Comparison of ENCODE assay signal across 12 mouse cellular contexts in the genomic region with DNA sequence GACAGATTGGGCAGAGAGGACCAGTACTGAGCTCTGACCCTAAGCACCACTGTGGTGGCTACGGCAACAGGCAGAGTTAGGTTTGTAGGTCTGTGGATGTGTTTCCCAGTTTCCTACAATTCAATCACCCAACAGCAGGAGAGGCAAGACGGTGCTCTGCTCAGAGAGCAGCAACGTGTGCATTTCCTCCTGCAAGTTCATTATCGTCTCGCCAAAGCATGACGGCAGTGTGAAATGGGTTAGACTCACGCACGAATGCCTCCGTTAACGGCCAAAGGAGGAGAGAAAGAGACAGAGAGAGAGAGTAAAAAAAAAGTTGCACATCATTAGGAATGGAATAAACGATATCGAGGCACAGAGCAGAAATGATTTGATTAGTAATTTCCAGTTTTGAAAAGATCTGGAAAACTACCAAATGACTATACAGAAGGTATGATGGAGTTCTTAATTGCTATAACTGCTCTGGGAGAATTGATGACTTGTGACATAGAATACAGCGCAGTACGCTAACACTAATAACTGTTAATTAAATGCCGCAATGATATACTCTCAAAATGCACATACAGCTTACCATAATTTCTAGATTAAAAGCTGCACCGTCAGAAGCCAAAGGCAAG.
DNase-seq lines count a peak whose midpoint lies in the region; ATAC-seq lines count a peak whose summit lies in the region.
"Had no signal": no experiment of that assay in that cellular context is flagged by ENCODE, and none has a peak within 500 bp of the region (broad histone marks: within the 10 kb centered on the region; RNA-seq: fewer than 3 reads in every experiment).

No protein-coding gene starts in this region.

- DNase-seq in brain, adult 2 months (ENCODE audit: low read depth, low spot score) = peak; percentile 43
- DNase-seq in forebrain, embryonic 11.5 days (ENCODE audit: low spot score) = peak; percentile 64
- peak; percentile 43 for DNase-seq in hindbrain, embryonic 14.5 days (ENCODE audit: low spot score)
- no peak for DNase-seq in spleen, postnatal 10 days (ENCODE audit: low spot score in 2 of 2)
- DNase-seq in liver = no peak
- DNase-seq: adrenal gland, postnatal 14 days had no signal

- H3K27ac ChIP-seq in forebrain, embryonic 11.5 days (ENCODE audit: low read depth, low read length) = peak overlapping the region; percentile 50; the same call in 1 of the 2 replicates
- H3K27ac ChIP-seq in hindbrain, embryonic 14.5 days = peak overlapping the region; percentile 72
- H3K27ac ChIP-seq in neural tube, embryonic 12.5 days = no peak overlapping the region
- no peak overlapping the region for H3K27ac ChIP-seq in intestine, embryonic 16.5 days (ENCODE audit: low read length)
- H3K27ac ChIP-seq: kidney, postnatal 0 days; lung, embryonic 15.5 days had no signal

- H3K9me3 ChIP-seq in forebrain, embryonic 11.5 days (ENCODE audit: control insufficient read depth, low read length) = no peaks in the 10 kb centered on the region
- H3K9me3 ChIP-seq in hindbrain, embryonic 14.5 days (ENCODE audit: control insufficient read depth, low read length) = no peaks in the 10 kb centered on the region
- H3K9me3 ChIP-seq in neural tube, embryonic 12.5 days = no peaks in the 10 kb centered on the region
- H3K9me3 ChIP-seq in intestine, embryonic 16.5 days (ENCODE audit: control insufficient read depth, low read length) = no peaks in the 10 kb centered on the region
- H3K9me3 ChIP-seq: heart, embryonic 12.5 days; lung, embryonic 15.5 days had no signal

- H3K4me3 ChIP-seq in forebrain, embryonic 11.5 days (ENCODE audit: low read depth, low read length) = no peak overlapping the region
- H3K4me3 ChIP-seq in hindbrain, embryonic 14.5 days (replicated peaks; ENCODE audit: low read length) = no peak overlapping the region
- H3K4me3 ChIP-seq in neural tube, embryonic 12.5 days = no peak overlapping the region
- no peak overlapping the region for H3K4me3 ChIP-seq in intestine, embryonic 16.5 days (ENCODE audit: low read length)
- H3K4me3 ChIP-seq: erythroblast, embryonic 14.5 days; heart, embryonic 12.5 days; lung, embryonic 15.5 days had no signal

- no peak overlapping the region for H3K9ac ChIP-seq in forebrain, embryonic 11.5 days (ENCODE audit: low read length)
- no peak overlapping the region for H3K9ac ChIP-seq in hindbrain, embryonic 14.5 days
- H3K9ac ChIP-seq in neural tube, embryonic 12.5 days = no peak overlapping the region
- H3K9ac ChIP-seq in intestine, embryonic 16.5 days (ENCODE audit: low read depth, low read length) = no peak overlapping the region
- H3K9ac ChIP-seq: heart, embryonic 12.5 days; lung, embryonic 15.5 days had no signal

- peaks cover 11% of the 10 kb centered on the region for H3K4me1 ChIP-seq in forebrain, embryonic 11.5 days (replicated peaks; ENCODE audit: control insufficient read depth, insufficient read depth, low read length)
- H3K4me1 ChIP-seq in hindbrain, embryonic 14.5 days (replicated peaks; ENCODE audit: control insufficient read depth, insufficient read depth, low read length) = peaks cover 30% of the 10 kb centered on the region
- peaks cover 30% of the 10 kb centered on the region for H3K4me1 ChIP-seq in neural tube, embryonic 12.5 days
- peaks cover 14% of the 10 kb centered on the region for H3K4me1 ChIP-seq in intestine, embryonic 16.5 days (ENCODE audit: control insufficient read depth, insufficient read depth, low read length)
- H3K4me1 ChIP-seq: heart, embryonic 12.5 days; lung, embryonic 15.5 days had no signal

- H3K27me3 ChIP-seq in forebrain, embryonic 11.5 days (ENCODE audit: control insufficient read depth, insufficient read depth, low read length) = no peaks in the 10 kb centered on the region; the same call in 1 of the 2 replicates
- no peaks in the 10 kb centered on the region for H3K27me3 ChIP-seq in hindbrain, embryonic 14.5 days (ENCODE audit: control insufficient read depth, insufficient read depth, low read length)
- H3K27me3 ChIP-seq in neural tube, embryonic 12.5 days (replicated peaks) = peaks cover 7% of the 10 kb centered on the region
- H3K27me3 ChIP-seq in intestine, embryonic 16.5 days (replicated peaks; ENCODE audit: control insufficient read depth, insufficient read depth, low read length) = no peaks in the 10 kb centered on the region
- H3K27me3 ChIP-seq: lung, embryonic 15.5 days had no signal

- peak; percentile 28 for ATAC-seq in forebrain, embryonic 11.5 days (replicated peaks; ENCODE audit: low FRiP score)
- peak; percentile 52 for ATAC-seq in hindbrain, embryonic 14.5 days (ENCODE audit: low FRiP score)
- ATAC-seq in neural tube, embryonic 12.5 days (ENCODE audit: low FRiP score, low read depth) = peak; percentile 27; the same call in 1 of the 2 replicates
- no peak for ATAC-seq in intestine, embryonic 16.5 days

- WGBS in forebrain, embryonic 11.5 days = 42% methylated on average over 16 of the region's 16 CpGs
- WGBS in hindbrain, embryonic 14.5 days = 21% methylated on average over 16 of the region's 16 CpGs
- 34% methylated on average over 16 of the region's 16 CpGs for WGBS in neural tube, embryonic 12.5 days
- WGBS in intestine, embryonic 16.5 days = 77% methylated on average over 16 of the region's 16 CpGs

- H3K4me2 ChIP-seq in forebrain, embryonic 11.5 days (ENCODE audit: low read depth, low read length, severe bottlenecking) = peak overlapping the region; percentile 18; the same call in 1 of the 2 replicates
- H3K4me2 ChIP-seq in hindbrain, embryonic 14.5 days (replicated peaks) = peak overlapping the region; percentile 23; the same call in 1 of the 2 replicates
- H3K4me2 ChIP-seq in neural tube, embryonic 12.5 days (replicated peaks) = peak overlapping the region; percentile 40
- H3K4me2 ChIP-seq in intestine, embryonic 16.5 days (ENCODE audit: low read depth, low read length) = no peak overlapping the region
- H3K4me2 ChIP-seq: heart, embryonic 12.5 days; lung, embryonic 15.5 days had no signal

- H3K36me3 ChIP-seq in forebrain, embryonic 11.5 days (ENCODE audit: control insufficient read depth, insufficient read depth, low read length) = no peaks in the 10 kb centered on the region
- H3K36me3 ChIP-seq in hindbrain, embryonic 14.5 days (replicated peaks; ENCODE audit: control insufficient read depth, insufficient read depth) = no peaks in the 10 kb centered on the region
- no peaks in the 10 kb centered on the region for H3K36me3 ChIP-seq in neural tube, embryonic 12.5 days
- no peaks in the 10 kb centered on the region for H3K36me3 ChIP-seq in intestine, embryonic 16.5 days (ENCODE audit: control insufficient read depth, insufficient read depth, low read length)
- H3K36me3 ChIP-seq: heart, embryonic 12.5 days; lung, embryonic 15.5 days had no signal

Comparison
In these comparisons a context has a peak if more than half of its experiments do, and no peak if none do; other contexts are left out.
1. DNase-seq: peak in brain, adult 2 months (single experiment), forebrain, embryonic 11.5 days (single experiment) and hindbrain, embryonic 14.5 days (single experiment); none in spleen, postnatal 10 days (0 of 2) and liver (single experiment).
2. H3K27ac ChIP-seq: peak in forebrain, embryonic 11.5 days (single experiment) and hindbrain, embryonic 14.5 days (single experiment); none in neural tube, embryonic 12.5 days (single experiment) and intestine, embryonic 16.5 days (single experiment).